Mouse (Mus musculus): Measurements from ENCODE around the gene Gsk3a. TPM values are rescaled to one million over a fixed set of nuclear protein-coding genes. Genes with fewer than 3 reads are reported as not detected.
A peak's percentile ranks its signal among the peaks of the same experiment; 100 is the strongest.

Gene Gsk3a
- polyA plus RNA-seq, 1 experiment, result 77.3 TPM

DNA sequence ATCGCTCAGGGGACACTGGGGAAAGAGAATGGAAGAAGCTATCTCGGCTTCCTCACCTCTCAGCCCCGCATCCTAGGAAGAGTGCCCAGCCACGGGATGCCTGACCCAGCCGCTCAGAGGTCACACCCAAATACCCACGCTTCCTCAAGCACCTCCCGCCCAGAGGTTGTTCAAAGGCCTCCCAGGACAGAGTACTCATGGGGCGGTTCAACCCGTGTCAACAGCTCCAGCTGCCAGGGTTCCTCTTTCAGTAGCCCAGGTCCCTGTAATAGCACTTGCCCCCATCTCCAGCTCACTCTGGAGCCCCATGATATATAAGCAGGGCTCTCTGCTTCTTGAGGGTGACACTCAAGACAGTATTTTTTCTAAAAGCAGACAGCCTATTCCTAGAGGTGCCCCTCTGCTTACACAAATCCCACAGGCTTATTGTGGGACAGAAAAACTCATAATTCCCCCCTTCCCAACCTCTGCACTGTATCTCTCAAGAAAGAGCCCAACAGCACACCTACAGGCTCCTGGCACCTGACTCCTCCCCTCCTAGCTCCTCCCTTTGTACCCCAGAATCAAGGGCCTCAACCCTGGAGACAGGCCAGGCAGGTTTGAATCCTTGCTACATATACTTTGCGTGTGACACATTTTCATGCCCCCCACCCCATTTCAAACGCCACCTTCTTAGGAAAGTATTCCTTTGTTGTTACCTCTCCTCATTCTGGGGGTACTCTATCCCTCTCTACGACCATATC, 19.8 kb downstream of the Gsk3a start:
- Histone ChIP-seq H3K9ac (ENCODE audit: low read depth, poor library complexity, severe bottlenecking) (no peak overlapping the region), H3K36me3 (ENCODE audit: control insufficient read depth, insufficient read depth, low read length, poor library complexity, severe bottlenecking) (no peaks in the 10 kb centered on the region; the same call in 1 of the 2 replicates), H3K27me3 (ENCODE audit: control insufficient read depth, insufficient read depth, low read length, poor library complexity, severe bottlenecking) (no peaks in the 10 kb centered on the region), H3K4me1 (ENCODE audit: control insufficient read depth, insufficient read depth, low read length) (peaks cover 7% of the 10 kb centered on the region), H3K9me3 (replicated peaks; ENCODE audit: control insufficient read depth, insufficient read depth, low read length, poor library complexity, severe bottlenecking) (no peaks in the 10 kb centered on the region), H3K4me3 (ENCODE audit: low read depth, low read length) (peak overlapping the region; percentile 12; the same call in 1 of the 2 replicates), H3K27ac (ENCODE audit: insufficient read depth, low read length) (no peak overlapping the region)
- TF ChIP-seq CTCF (IDR thresholded peaks at IDR 0.05; ENCODE audit: low read depth, low read length), result no peak
- TF ChIP-seq EP300 (IDR thresholded peaks at IDR 0.05; ENCODE audit: insufficient read depth, low read depth, low read length), result no peak

DNA sequence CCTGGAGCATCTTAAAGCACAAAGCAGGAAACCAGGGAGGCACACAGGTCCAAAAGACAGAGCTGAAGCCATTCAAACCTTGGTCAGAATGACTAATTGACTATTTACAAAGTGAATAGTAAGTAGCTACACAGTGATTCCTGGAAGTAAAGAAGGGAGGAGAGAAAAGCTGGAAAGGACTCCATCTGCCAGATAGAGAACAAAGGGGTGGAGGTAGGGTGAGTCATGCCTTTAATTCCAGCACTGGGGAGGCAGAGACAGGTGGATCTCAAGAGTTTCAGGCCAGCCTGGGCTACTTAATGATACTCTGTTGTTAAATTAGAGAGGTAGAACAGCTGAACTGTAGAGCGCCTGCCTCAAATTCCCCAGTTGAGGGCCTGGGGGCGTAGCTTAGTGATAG, 23.5 kb downstream of the Gsk3a start:
- no peaks in the 10 kb centered on the region for H3K27me3 ChIP-seq (ENCODE audit: control insufficient read depth, insufficient read depth, low read length, poor library complexity, severe bottlenecking)
- H3K27ac ChIP-seq (ENCODE audit: insufficient read depth, low read length), result peak overlapping the region; percentile 77
- H3K9ac ChIP-seq (ENCODE audit: low read depth, poor library complexity, severe bottlenecking), result no peak overlapping the region
- H3K4me3 ChIP-seq (ENCODE audit: low read depth, low read length), result no peak overlapping the region
- TF ChIP-seq POLR2A (IDR thresholded peaks at IDR 0.05; ENCODE audit: insufficient read depth, low read length) (no peak), EP300 (IDR thresholded peaks at IDR 0.05; ENCODE audit: insufficient read depth, low read depth, low read length) (peak; percentile 52; the same call in 1 of the 2 replicates), CTCF (IDR thresholded peaks at IDR 0.05; ENCODE audit: low read depth, low read length) (no peak)
- peaks cover 11% of the 10 kb centered on the region for H3K4me1 ChIP-seq (ENCODE audit: control insufficient read depth, insufficient read depth, low read length)
- no peaks in the 10 kb centered on the region for H3K9me3 ChIP-seq (replicated peaks; ENCODE audit: control insufficient read depth, insufficient read depth, low read length, poor library complexity, severe bottlenecking)
- peaks cover 9% of the 10 kb centered on the region for H3K36me3 ChIP-seq (ENCODE audit: control insufficient read depth, insufficient read depth, low read length, poor library complexity, severe bottlenecking)

DNA sequence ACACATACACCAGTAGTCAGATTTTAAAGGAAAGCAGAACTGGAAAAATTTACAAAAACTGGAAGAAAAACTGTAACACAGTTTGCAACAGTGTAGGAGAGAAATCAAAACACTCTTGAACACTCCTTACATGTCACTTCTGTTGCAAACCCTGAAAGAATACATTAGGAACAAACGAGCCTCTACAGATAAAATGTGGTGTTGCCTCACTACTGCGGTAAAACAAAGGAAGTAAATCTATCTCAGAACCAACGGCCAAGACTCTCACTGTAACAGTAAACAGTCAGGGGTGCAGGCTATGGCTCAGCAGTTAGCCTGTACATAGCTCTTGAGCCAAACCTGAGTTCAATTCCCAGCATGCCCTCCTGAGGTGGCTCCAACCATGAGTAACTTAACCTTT, 24.6 kb downstream of the Gsk3a start:
- Histone ChIP-seq H3K9me3 (replicated peaks; ENCODE audit: control insufficient read depth, insufficient read depth, low read length, poor library complexity, severe bottlenecking) (no peaks in the 10 kb centered on the region), H3K4me3 (ENCODE audit: low read depth, low read length) (no peak overlapping the region), H3K36me3 (ENCODE audit: control insufficient read depth, insufficient read depth, low read length, poor library complexity, severe bottlenecking) (peaks cover 9% of the 10 kb centered on the region), H3K4me1 (ENCODE audit: control insufficient read depth, insufficient read depth, low read length) (peaks cover 11% of the 10 kb centered on the region), H3K27ac (ENCODE audit: insufficient read depth, low read length) (no peak overlapping the region), H3K9ac (ENCODE audit: low read depth, poor library complexity, severe bottlenecking) (no peak overlapping the region), H3K27me3 (ENCODE audit: control insufficient read depth, insufficient read depth, low read length, poor library complexity, severe bottlenecking) (no peaks in the 10 kb centered on the region)
- TF ChIP-seq POLR2A (IDR thresholded peaks at IDR 0.05; ENCODE audit: insufficient read depth, low read length), result no peak
- TF ChIP-seq EP300 (IDR thresholded peaks at IDR 0.05; ENCODE audit: insufficient read depth, low read depth, low read length), result no peak
- no peak for TF ChIP-seq CTCF (IDR thresholded peaks at IDR 0.05; ENCODE audit: low read depth, low read length)

DNA sequence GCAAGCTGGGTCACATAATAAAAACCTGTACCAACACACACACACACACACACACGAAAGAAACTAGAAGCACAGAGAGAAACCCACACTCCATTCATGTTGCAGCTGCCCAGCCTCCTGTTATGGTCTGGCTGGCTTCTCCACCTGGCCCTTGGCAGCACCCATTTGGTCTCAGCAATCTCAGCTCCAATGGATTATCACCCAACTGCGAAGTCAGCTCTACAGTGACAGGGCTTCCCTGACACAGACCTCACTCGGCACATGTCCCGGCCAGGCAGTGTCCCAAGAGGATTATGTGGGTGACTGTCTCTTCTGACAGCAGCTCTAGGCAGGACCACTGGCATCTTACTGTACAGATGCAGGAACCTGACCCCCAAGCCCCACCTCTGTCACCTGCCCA, 27.2 kb downstream of the Gsk3a start:
- Histone ChIP-seq H3K27me3 (ENCODE audit: control insufficient read depth, insufficient read depth, low read length, poor library complexity, severe bottlenecking) (no peaks in the 10 kb centered on the region), H3K27ac (ENCODE audit: insufficient read depth, low read length) (no peak overlapping the region), H3K36me3 (ENCODE audit: control insufficient read depth, insufficient read depth, low read length, poor library complexity, severe bottlenecking) (peaks cover 9% of the 10 kb centered on the region; the same call in 1 of the 2 replicates)

DNA sequence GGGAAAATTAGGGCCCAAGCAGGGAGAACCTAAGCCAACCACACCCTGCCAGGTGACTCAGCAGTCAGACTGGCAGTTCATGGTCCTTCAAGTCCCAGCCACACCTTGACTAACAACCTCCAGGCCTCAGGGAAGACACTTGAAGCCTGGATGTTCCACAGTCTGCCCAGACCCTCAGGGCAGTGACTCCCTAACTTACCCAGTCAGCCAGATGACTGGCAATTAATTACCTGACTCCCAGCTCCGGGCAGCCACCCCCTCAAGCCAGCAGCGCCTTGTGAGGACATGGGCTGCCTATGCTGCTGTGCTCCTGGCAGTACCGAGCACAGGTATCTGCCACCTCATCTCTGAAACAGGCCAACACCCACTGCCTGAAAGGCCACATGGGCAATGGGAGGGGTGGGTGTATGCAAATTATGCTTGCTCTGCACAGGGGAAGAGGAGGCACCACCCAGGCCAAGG, 28.5 kb downstream of the Gsk3a start:
- Histone ChIP-seq H3K36me3 (ENCODE audit: control insufficient read depth, insufficient read depth, low read length, poor library complexity, severe bottlenecking) (peaks cover 9% of the 10 kb centered on the region; the same call in 1 of the 2 replicates), H3K27ac (ENCODE audit: insufficient read depth, low read length) (peak overlapping the region; percentile 22; the same call in 1 of the 2 replicates), H3K9me3 (replicated peaks; ENCODE audit: control insufficient read depth, insufficient read depth, low read length, poor library complexity, severe bottlenecking) (no peaks in the 10 kb centered on the region), H3K4me1 (ENCODE audit: control insufficient read depth, insufficient read depth, low read length) (peaks cover 19% of the 10 kb centered on the region), H3K27me3 (ENCODE audit: control insufficient read depth, insufficient read depth, low read length, poor library complexity, severe bottlenecking) (no peaks in the 10 kb centered on the region), H3K4me3 (ENCODE audit: low read depth, low read length) (no peak overlapping the region), H3K9ac (ENCODE audit: low read depth, poor library complexity, severe bottlenecking) (no peak overlapping the region)
- TF ChIP-seq EP300 (IDR thresholded peaks at IDR 0.05; ENCODE audit: insufficient read depth, low read depth, low read length) (no peak), CTCF (IDR thresholded peaks at IDR 0.05; ENCODE audit: low read depth, low read length) (no peak), POLR2A (IDR thresholded peaks at IDR 0.05; ENCODE audit: insufficient read depth, low read length) (no peak)

More for the DNA sequence above, 27.2 kb downstream of the Gsk3a start:
- TF ChIP-seq EP300 (IDR thresholded peaks at IDR 0.05; ENCODE audit: insufficient read depth, low read depth, low read length) (no peak), POLR2A (IDR thresholded peaks at IDR 0.05; ENCODE audit: insufficient read depth, low read length) (no peak), CTCF (IDR thresholded peaks at IDR 0.05; ENCODE audit: low read depth, low read length) (no peak)
- Histone ChIP-seq H3K4me3 (ENCODE audit: low read depth, low read length) (no peak overlapping the region), H3K9ac (ENCODE audit: low read depth, poor library complexity, severe bottlenecking) (no peak overlapping the region), H3K9me3 (replicated peaks; ENCODE audit: control insufficient read depth, insufficient read depth, low read length, poor library complexity, severe bottlenecking) (no peaks in the 10 kb centered on the region), H3K4me1 (ENCODE audit: control insufficient read depth, insufficient read depth, low read length) (peaks cover 15% of the 10 kb centered on the region)
